Mouse (Mus musculus) small intestine, adult 2 months (tissue): ENCODE measurements around the gene Numbl. TPM values are rescaled to one million over a fixed set of nuclear protein-coding genes. Genes with fewer than 3 reads are reported as not detected.
A peak's percentile ranks its signal among the peaks of the same experiment; 100 is the strongest.

ENCODE experiments used
- H3K27ac ChIP-seq: fragments of 200-500 bp; 2 replicates; pipeline ENCODE4 v1.5.1; 2012; ENCODE audit warnings: low read depth, low read length, control low read depth, inconsistent platforms; ENCODE audit not compliant: insufficient read depth
- H3K27me3 ChIP-seq: fragments of 200-500 bp; 2 replicates; pipeline ENCODE4 v1.6.1; 2012; ENCODE audit warnings: mild to moderate bottlenecking, moderate library complexity, low read length, inconsistent platforms; ENCODE audit not compliant: control insufficient read depth, insufficient read depth
- H3K36me3 ChIP-seq: fragments of 200-500 bp; 2 replicates; pipeline ENCODE4 v1.6.1; 2012; ENCODE audit warnings: mild to moderate bottlenecking, low read length, control low read depth, inconsistent platforms; ENCODE audit not compliant: control insufficient read depth, insufficient read depth
- H3K4me1 ChIP-seq: fragments of 200-500 bp; 2 replicates; pipeline ENCODE4 v1.6.1; 2012; ENCODE audit warnings: low read length, inconsistent platforms, mixed read lengths; ENCODE audit not compliant: control insufficient read depth, insufficient read depth, insufficient read length
- H3K4me3 ChIP-seq: fragments of 200-500 bp; 2 replicates; pipeline ENCODE4 v1.5.1; 2012; ENCODE audit warnings: low read depth, mild to moderate bottlenecking, control low read depth, inconsistent platforms, low read length, moderate library complexity
- CTCF ChIP-seq: fragments of 200-500 bp; IDR thresholded peaks from 2 replicates; pipeline ENCODE4 v1.5.1; 2012; ENCODE audit warnings: low read depth, mild to moderate bottlenecking, control low read depth, inconsistent platforms, low read length, moderate library complexity, mixed read lengths; ENCODE audit not compliant: insufficient replicate concordance, insufficient read length; ENCODE audit errors: extremely low read depth
- POLR2A ChIP-seq: fragments of 200-500 bp; IDR thresholded peaks from 2 replicates; pipeline ENCODE4 v1.6.1; 2012; ENCODE audit warnings: low read depth, mild to moderate bottlenecking, control low read depth, inconsistent platforms, low read length, moderate library complexity
- WGBS: fragments of 180-500 bp; shearing (Covaris S2); methylation state at CpG from one replicate; pipeline ENCODE4 v1.1.7; 2018; 5-methylcytosine and 5-hydroxymethylcytosine counted together
- polyA plus RNA-seq: library from polyadenylated mRNA; depleted of rRNA; stranded (reverse); fragments of >200 nt; gene quantifications from 2 replicates; pipeline ENCODE4 v1.2.3, GENCODE M21; 2012

Numbl gene
- polyA plus RNA-seq, 1 experiment, result 8.3 TPM

GRCm38 (mm10) chr7:27291795-27292466 is 33.7 kb downstream of the Numbl start:
- no peak overlapping the region for H3K4me3 ChIP-seq
- WGBS, result 28% methylated on average over 12 of the region's 12 CpGs
- H3K36me3 ChIP-seq, result no peaks in the 10 kb centered on the region
- H3K27me3 ChIP-seq, result no peaks in the 10 kb centered on the region
- H3K27ac ChIP-seq, result peak overlapping the region; percentile 83
- TF ChIP-seq CTCF (no peak), POLR2A (no peak)
- H3K4me1 ChIP-seq, result peaks cover 2% of the 10 kb centered on the region; the same call in 1 of the 2 replicates

DNA sequence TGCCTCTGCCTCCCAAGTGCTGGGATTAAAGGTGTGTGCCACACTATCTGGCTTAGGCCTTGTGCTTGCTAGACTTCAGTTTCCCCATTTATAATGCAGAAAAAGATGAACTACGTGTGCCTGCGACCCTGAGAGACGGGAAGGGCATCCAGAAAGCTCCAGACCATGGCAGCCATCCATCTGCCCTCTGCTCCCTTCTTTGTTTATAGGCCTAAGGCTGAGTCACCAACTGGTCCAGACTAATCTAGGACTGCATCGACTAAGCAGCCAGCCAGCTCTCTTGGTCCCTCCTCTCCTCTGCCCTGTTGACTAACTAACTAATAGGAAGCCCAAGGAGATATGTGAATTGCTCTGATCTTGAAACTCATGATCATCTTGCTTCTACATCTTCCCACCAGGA is 37.7 kb downstream of the Numbl start:
- H3K4me1 ChIP-seq, result peaks cover 2% of the 10 kb centered on the region; the same call in 1 of the 2 replicates
- no peak overlapping the region for H3K4me3 ChIP-seq
- no peaks in the 10 kb centered on the region for H3K27me3 ChIP-seq
- no peaks in the 10 kb centered on the region for H3K36me3 ChIP-seq
- TF ChIP-seq CTCF (no peak), POLR2A (no peak)
- WGBS, result 15% methylated on average over 4 of the region's 4 CpGs
- no peak overlapping the region for H3K27ac ChIP-seq

DNA sequence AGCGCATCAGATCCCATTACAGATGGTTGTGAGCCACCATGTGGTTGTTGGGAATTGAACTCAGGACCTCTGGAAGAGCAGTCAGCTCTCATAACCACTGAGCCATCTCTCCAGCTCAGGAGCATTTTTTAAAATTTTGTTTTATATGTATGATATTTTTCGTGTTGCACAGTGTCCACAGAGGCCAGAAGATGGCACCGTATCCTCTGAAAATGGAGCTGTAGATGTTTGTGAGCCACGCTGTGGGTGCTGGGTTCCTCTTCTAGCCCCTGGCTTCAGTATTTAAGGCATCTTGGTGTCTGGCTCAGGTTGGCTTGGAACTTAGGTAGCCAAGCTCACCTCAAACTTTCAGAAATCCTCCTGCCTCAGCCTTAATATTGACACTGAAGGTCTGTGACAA is 38.3 kb downstream of the Numbl start:
- 91% methylated on average over 4 of the region's 4 CpGs for WGBS
- Histone ChIP-seq H3K4me3 (no peak overlapping the region), H3K36me3 (no peaks in the 10 kb centered on the region), H3K27me3 (no peaks in the 10 kb centered on the region), H3K4me1 (peaks cover 2% of the 10 kb centered on the region; the same call in 1 of the 2 replicates), H3K27ac (no peak overlapping the region)
- no peak for TF ChIP-seq POLR2A
- TF ChIP-seq CTCF, result no peak

DNA sequence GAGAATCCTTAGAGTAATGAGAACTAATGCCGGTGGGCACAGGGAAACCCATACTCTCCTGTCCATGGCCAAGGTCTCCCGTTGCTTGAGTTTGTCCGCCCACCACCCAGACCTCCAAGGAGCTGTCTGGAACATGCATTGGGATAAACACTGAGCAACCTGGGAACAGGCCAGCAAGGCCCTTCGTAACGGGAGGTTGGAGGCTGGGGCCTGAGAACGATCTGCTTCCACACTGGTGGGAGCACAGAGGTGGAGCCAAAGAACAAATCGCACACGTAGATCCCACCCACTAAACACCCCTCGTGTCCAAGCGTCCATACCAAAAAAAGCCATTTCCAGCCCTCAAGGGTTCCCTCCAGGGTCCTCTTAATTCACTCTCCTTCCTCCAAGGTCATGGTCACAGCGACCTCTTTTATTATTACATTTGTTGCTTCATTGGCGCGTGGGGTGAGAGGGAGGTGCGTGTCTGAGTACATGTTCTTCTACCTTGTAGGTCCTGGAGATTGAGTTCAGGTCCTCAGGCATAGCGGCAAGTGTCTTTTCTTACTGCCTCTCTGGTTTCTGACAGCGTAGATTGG is 39.9 kb downstream of the Numbl start:
- Histone ChIP-seq H3K4me3 (no peak overlapping the region), H3K4me1 (peaks cover 2% of the 10 kb centered on the region; the same call in 1 of the 2 replicates), H3K27me3 (no peaks in the 10 kb centered on the region), H3K36me3 (no peaks in the 10 kb centered on the region), H3K27ac (peak overlapping the region; percentile 27; the same call in 1 of the 2 replicates)
- TF ChIP-seq CTCF, result no peak
- no peak for TF ChIP-seq POLR2A
- 75% methylated on average over 16 of the region's 16 CpGs for WGBS

- Histone ChIP-seq H3K27me3 (no peaks in the 10 kb centered on the region), H3K27ac (peak overlapping the region; percentile 27), H3K36me3 (no peaks in the 10 kb centered on the region), H3K4me1 (peaks cover 2% of the 10 kb centered on the region; the same call in 1 of the 2 replicates), H3K4me3 (no peak overlapping the region)
- 81% methylated on average over 6 of the region's 6 CpGs for WGBS
- TF ChIP-seq POLR2A (no peak), CTCF (no peak)
Measured at GRCm38 (mm10) chr7:27298816-27299215, 40.6 kb downstream of the Numbl start.

DNA sequence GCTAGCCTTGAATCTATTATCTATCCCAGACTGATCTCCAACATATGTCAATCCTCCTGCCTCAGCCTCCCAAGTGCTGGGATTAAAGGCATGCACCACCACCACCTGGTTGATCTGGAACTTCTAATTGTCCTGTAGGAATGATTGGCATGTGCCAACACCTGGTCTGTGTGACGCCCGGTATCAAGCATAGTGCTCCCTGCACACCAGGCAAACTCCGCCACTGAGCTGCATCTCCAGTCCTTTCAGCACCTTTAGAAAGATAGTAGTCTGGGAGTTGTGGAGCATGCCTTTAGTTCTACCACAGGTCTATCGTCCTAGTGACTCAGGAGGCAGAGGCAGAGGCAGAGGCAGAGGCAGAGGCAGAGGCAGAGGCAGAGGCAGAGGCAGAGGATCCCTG is 42.1 kb downstream of the Numbl start:
- no peaks in the 10 kb centered on the region for H3K27me3 ChIP-seq
- TF ChIP-seq CTCF (no peak), POLR2A (no peak)
- no peak overlapping the region for H3K4me3 ChIP-seq
- no peak overlapping the region for H3K27ac ChIP-seq
- no peaks in the 10 kb centered on the region for H3K36me3 ChIP-seq
- WGBS, result 64% methylated on average over 4 of the region's 4 CpGs
- H3K4me1 ChIP-seq, result peaks cover 2% of the 10 kb centered on the region; the same call in 1 of the 2 replicates

GRCm38 (mm10) chr7:27300801-27301200 is 42.6 kb downstream of the Numbl start:
- WGBS, result 68% methylated on average over 5 of the region's 5 CpGs
- Histone ChIP-seq H3K4me1 (peaks cover 1% of the 10 kb centered on the region; the same call in 1 of the 2 replicates), H3K27me3 (no peaks in the 10 kb centered on the region), H3K4me3 (no peak overlapping the region), H3K36me3 (no peaks in the 10 kb centered on the region), H3K27ac (no peak overlapping the region)
- TF ChIP-seq CTCF (no peak), POLR2A (no peak)

GRCm38 (mm10) chr7:27302172-27302571 is 43.9 kb downstream of the Numbl start:
- Histone ChIP-seq H3K27me3 (no peaks in the 10 kb centered on the region), H3K4me1 (no peaks in the 10 kb centered on the region), H3K36me3 (no peaks in the 10 kb centered on the region), H3K27ac (no peak overlapping the region), H3K4me3 (no peak overlapping the region)
- WGBS, result 4% methylated on average over 11 of the region's 11 CpGs
- TF ChIP-seq CTCF (peak; percentile 96; the same call in 1 of the 2 replicates), POLR2A (no peak)
